Mouse (Mus musculus) G1E (cell line): ENCODE measurements at regions not wholly inside any gene's neighbourhood (a gene's known extent, or its start where the extent isn't known, plus 50 kb on each side); places are given as distances from the start of the nearest gene placed in this dataset.

Experiments used
- ATAC-seq: 2 replicates; pipeline ENCODE4 v1.8.0; 2016; ENCODE audit warnings: mild to moderate bottlenecking; ENCODE audit not compliant: insufficient number of reproducible peaks, poor library complexity, low FRiP score, severe bottlenecking; ENCODE audit errors: extremely low read depth
- DNase-seq: peaks from one replicate; pipeline ENCODE4 v3.0.0; 2012; ENCODE audit warnings: low spot score
- H3K27me3 ChIP-seq: 2 replicates; pipeline ENCODE4 v1.6.1; 2012; ENCODE audit warnings: mild to moderate bottlenecking, low read length, inconsistent platforms; ENCODE audit not compliant: insufficient read depth
- H3K36me3 ChIP-seq: replicated peaks from 2 replicates; pipeline ENCODE3; 2012; ENCODE audit warnings: mild to moderate bottlenecking, inconsistent platforms
- H3K4me1 ChIP-seq: 2 replicates; pipeline ENCODE4 v1.6.1; 2012; ENCODE audit warnings: low read depth, low read length, inconsistent platforms, mixed read lengths; ENCODE audit not compliant: insufficient read depth
- H3K4me3 ChIP-seq: 2 replicates; pipeline ENCODE4 v1.5.1; 2012; ENCODE audit warnings: low read depth, mild to moderate bottlenecking, inconsistent platforms, low read length, moderate library complexity, mixed read lengths
- H3K9me3 ChIP-seq: replicated peaks from 2 replicates; pipeline ENCODE4 v1.6.1; 2012; ENCODE audit warnings: inconsistent platforms
- CTCF ChIP-seq: IDR thresholded peaks from 2 replicates; pipeline ENCODE4 v1.5.1; 2012; ENCODE audit warnings: low read depth, low read length, inconsistent platforms, mixed read lengths
- GATA1 ChIP-seq: IDR thresholded peaks from 2 replicates; pipeline ENCODE4 v1.6.1; 2012; ENCODE audit warnings: borderline replicate concordance, low read length, inconsistent platforms, mixed read lengths
- GATA2 ChIP-seq: IDR thresholded peaks from 2 replicates; pipeline ENCODE4 v1.6.1; 2012; ENCODE audit warnings: low read depth, low read length, inconsistent platforms, borderline replicate concordance
- POLR2AphosphoS5 ChIP-seq: IDR thresholded peaks from 2 replicates; pipeline ENCODE4 v1.6.1; 2012; ENCODE audit warnings: low read depth, low read length, inconsistent platforms; ENCODE audit not compliant: insufficient replicate concordance
- TAL1 ChIP-seq: conservative IDR thresholded peaks from 2 replicates; pipeline ENCODE4 v1.6.1; 2012; ENCODE audit warnings: low read depth, low read length, inconsistent platforms, mixed read lengths

DNA sequence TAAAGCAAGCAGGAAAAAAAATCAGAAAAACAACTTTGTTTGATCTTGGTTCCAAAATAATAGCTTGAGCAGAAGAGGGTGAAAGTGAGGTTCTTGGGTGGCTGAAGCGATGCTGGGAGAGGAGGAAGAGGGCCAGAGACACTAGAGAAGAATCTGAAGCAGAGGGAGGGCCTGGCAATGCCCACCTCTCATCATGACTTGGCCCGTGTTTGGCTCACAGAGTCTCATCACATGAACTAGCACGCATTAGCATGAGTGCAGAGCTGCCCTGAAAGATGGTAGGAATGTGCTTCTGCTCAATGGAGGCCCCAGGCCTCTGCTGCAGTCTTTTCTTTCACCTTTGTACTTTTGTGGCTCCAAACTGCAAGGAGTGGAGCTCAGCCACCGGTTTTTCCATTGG, 588.6 kb downstream of the Rnf144a start:
- H3K4me3 ChIP-seq: no peak overlapping the region
- ATAC-seq (no peak), DNase-seq (no peak)
- H3K27me3 ChIP-seq: no peaks in the 10 kb centered on the region
- H3K36me3 ChIP-seq: no peaks in the 10 kb centered on the region
- H3K4me1 ChIP-seq: no peaks in the 10 kb centered on the region
- TF ChIP-seq GATA1 (no peak), GATA2 (no peak), TAL1 (no peak), POLR2AphosphoS5 (no peak), CTCF (no peak)
- peaks cover 43% of the 10 kb centered on the region for H3K9me3 ChIP-seq

DNA sequence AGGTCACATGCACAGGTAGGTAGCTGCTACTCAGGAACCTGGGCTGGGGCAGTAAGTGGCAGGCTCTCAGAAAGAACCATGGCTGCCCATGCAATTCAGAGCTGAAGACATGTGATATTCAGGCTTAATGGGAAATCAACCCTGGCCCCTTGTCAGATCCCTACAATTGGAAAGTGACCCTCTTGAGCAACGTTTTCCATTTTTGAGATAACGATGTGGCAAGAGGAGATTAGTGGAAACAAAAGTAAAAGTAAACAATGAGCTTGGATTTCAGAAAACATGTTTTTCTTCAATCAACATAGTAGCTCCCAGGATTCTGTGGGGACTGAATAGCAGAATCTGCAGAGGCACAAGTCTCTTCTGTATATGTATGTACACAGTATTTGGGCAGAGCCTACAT, 598.8 kb downstream of the Rnf144a start:
- TF ChIP-seq TAL1: no peak
- TF ChIP-seq CTCF: no peak
- no peak for TF ChIP-seq GATA1
- no peak for TF ChIP-seq POLR2AphosphoS5
- no peak for TF ChIP-seq GATA2
- no peak for ATAC-seq
- Histone ChIP-seq H3K9me3 (peaks cover 25% of the 10 kb centered on the region), H3K36me3 (no peaks in the 10 kb centered on the region), H3K27me3 (no peaks in the 10 kb centered on the region), H3K4me3 (no peak overlapping the region), H3K4me1 (no peaks in the 10 kb centered on the region)
- DNase-seq: no peak

- H3K9me3 ChIP-seq: peaks cover 34% of the 10 kb centered on the region
- TF ChIP-seq TAL1 (no peak), POLR2AphosphoS5 (no peak), CTCF (no peak), GATA2 (no peak), GATA1 (no peak)
- ATAC-seq: no peak
- H3K36me3 ChIP-seq: no peaks in the 10 kb centered on the region
- H3K4me3 ChIP-seq: no peak overlapping the region
- H3K27me3 ChIP-seq: no peaks in the 10 kb centered on the region
- DNase-seq: no peak
- H3K4me1 ChIP-seq: no peaks in the 10 kb centered on the region
Observed at GRCm38 (mm10) chr12:25795092-25795491, 620.0 kb downstream of the Rnf144a start.

DNA sequence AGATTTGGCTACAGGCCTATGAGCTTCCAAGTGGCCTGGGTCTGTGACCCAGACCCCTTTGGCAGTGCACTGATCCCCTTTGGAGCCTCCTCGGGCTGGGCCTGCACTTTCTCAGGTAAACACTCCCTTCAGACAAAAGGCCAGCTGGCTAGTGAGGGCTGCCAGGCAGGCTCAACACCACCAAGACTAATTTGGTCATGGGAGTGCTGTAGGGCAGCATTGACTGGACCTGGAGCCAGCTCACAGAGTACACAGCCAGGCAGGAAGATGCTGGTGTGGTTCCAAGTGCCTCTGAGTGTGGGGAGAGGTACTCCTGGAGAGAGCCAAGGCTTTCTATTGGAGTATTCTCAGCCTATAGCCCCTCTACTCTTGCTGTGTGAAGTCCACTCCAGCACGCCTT, 620.5 kb downstream of the Rnf144a start:
- TF ChIP-seq GATA1 (no peak), CTCF (no peak), GATA2 (no peak), POLR2AphosphoS5 (no peak), TAL1 (no peak)
- peaks cover 36% of the 10 kb centered on the region for H3K9me3 ChIP-seq
- ATAC-seq: no peak
- DNase-seq: no peak
- no peak overlapping the region for H3K4me3 ChIP-seq
- H3K27me3 ChIP-seq: no peaks in the 10 kb centered on the region
- H3K4me1 ChIP-seq: no peaks in the 10 kb centered on the region
- H3K36me3 ChIP-seq: no peaks in the 10 kb centered on the region

DNA sequence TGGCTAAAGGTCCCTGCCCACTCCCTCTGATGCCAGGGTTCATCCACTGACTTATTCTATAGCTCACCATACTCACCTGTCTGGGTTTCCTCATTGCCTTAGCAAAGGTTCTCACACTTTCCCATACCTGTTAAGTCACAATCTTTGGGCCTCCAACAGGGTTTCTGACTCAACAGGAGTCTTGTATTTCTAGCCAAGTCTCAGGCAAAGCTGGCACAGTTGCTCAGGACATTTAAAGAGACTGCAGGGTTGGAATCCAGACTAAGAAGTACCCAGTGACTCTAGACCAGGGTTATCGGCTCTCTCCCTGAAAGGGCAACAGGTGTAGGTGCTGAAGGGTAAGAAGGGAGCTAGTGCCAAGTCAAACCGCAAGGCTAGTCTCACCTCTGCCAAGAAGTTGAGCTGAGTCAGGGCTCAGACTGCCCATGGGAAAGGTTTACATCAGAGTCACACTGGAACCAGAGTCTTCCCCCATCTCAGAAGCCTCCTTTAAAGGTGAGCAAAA, 622.4 kb downstream of the Rnf144a start:
- Histone ChIP-seq H3K9me3 (peaks cover 47% of the 10 kb centered on the region), H3K27me3 (no peaks in the 10 kb centered on the region), H3K4me1 (no peaks in the 10 kb centered on the region), H3K36me3 (no peaks in the 10 kb centered on the region), H3K4me3 (no peak overlapping the region)
- TF ChIP-seq GATA1 (no peak), POLR2AphosphoS5 (no peak), CTCF (no peak), GATA2 (no peak), TAL1 (no peak)
- no peak for DNase-seq
- no peak for ATAC-seq

- DNase-seq (no peak), ATAC-seq (no peak)
- H3K36me3 ChIP-seq: no peaks in the 10 kb centered on the region
- H3K9me3 ChIP-seq: peaks cover 53% of the 10 kb centered on the region
- no peaks in the 10 kb centered on the region for H3K4me1 ChIP-seq
- H3K4me3 ChIP-seq: no peak overlapping the region
- H3K27me3 ChIP-seq: no peaks in the 10 kb centered on the region
- no peak for TF ChIP-seq GATA1
- TF ChIP-seq POLR2AphosphoS5: no peak
- TF ChIP-seq CTCF: no peak
- no peak for TF ChIP-seq TAL1
- TF ChIP-seq GATA2: no peak
Observed at GRCm38 (mm10) chr12:25790956-25791355, 624.1 kb downstream of the Rnf144a start.
